Mouse (Mus musculus) liver, adult 2 months (tissue): ENCODE measurements around the gene Sec62. TPM values are rescaled to one million over a fixed set of nuclear protein-coding genes. Genes with fewer than 3 reads are reported as not detected.

Source experiments
- DNase-seq: peaks from one replicate; pipeline ENCODE4 v3.0.0-alpha.2; 2011; ENCODE audit warnings: low read depth, low spot score; ENCODE audit errors: extremely low read depth
- H3K27ac ChIP-seq: fragments of 200-500 bp; replicated peaks from 2 replicates; pipeline ENCODE4 v1.5.1; 2012; ENCODE audit warnings: low read depth, mild to moderate bottlenecking, control low read depth, inconsistent platforms, low read length; ENCODE audit not compliant: insufficient read depth
- H3K27me3 ChIP-seq: fragments of 200-500 bp; 2 replicates; pipeline ENCODE4 v1.6.1; 2012; ENCODE audit warnings: mild to moderate bottlenecking, moderate library complexity, low read length, inconsistent platforms; ENCODE audit not compliant: control insufficient read depth, insufficient read depth
- H3K36me3 ChIP-seq: fragments of 200-500 bp; 2 replicates; pipeline ENCODE4 v1.6.1; 2012; ENCODE audit warnings: low read length, inconsistent platforms; ENCODE audit not compliant: control insufficient read depth, insufficient read depth
- H3K4me1 ChIP-seq: fragments of 200-500 bp; 2 replicates; pipeline ENCODE4 v1.6.1; 2011; ENCODE audit warnings: low read length; ENCODE audit not compliant: control insufficient read depth, insufficient read depth
- H3K4me3 ChIP-seq: fragments of 200-500 bp; 2 replicates; pipeline ENCODE4 v1.5.1; 2011; ENCODE audit warnings: low read depth, mild to moderate bottlenecking, control low read depth, low read length, moderate library complexity; ENCODE audit not compliant: insufficient read depth
- H3K79me2 ChIP-seq: fragments of 200-500 bp; 2 replicates; pipeline ENCODE4 v1.6.1; 2012; ENCODE audit warnings: inconsistent platforms, mild to moderate bottlenecking, low read length, moderate library complexity; ENCODE audit not compliant: control insufficient read depth, insufficient read depth
- H3K9ac ChIP-seq: fragments of 200-500 bp; 2 replicates; pipeline ENCODE4 v1.6.1; 2012; ENCODE audit warnings: low read depth, mild to moderate bottlenecking, control low read depth, inconsistent platforms, low read length
- CTCF ChIP-seq: fragments of 200-500 bp; IDR thresholded peaks from 2 replicates; pipeline ENCODE4 v1.5.1; 2011; ENCODE audit warnings: low read depth, low read length, control low read depth
- POLR2A ChIP-seq: fragments of 200-500 bp; IDR thresholded peaks from 2 replicates; pipeline ENCODE4 v1.6.1; 2011; ENCODE audit warnings: low read length, control low read depth; ENCODE audit not compliant: insufficient read depth; ENCODE audit errors: extremely low read depth
- WGBS: fragments of 180-500 bp; shearing (Covaris S2); methylation state at CpG from one replicate; pipeline ENCODE4 v1.1.7; 2018; 5-methylcytosine and 5-hydroxymethylcytosine counted together
- polyA plus RNA-seq: library from polyadenylated mRNA; depleted of rRNA; stranded (reverse); fragments of >200 nt; gene quantifications from 2 replicates; pipeline ENCODE4 v1.2.3, GENCODE M21; 2012; rRNA removed
- total RNA-seq: library from RNA; depleted of rRNA; stranded (reverse); fragments of >200 nt; gene quantifications from 2 replicates; pipeline ENCODE4 v1.2.3, GENCODE M21; 2014; rRNA removed

Sec62 gene
- total and polyA plus RNA-seq, 2 experiments = 16.3 to 77.5 TPM

DNA sequence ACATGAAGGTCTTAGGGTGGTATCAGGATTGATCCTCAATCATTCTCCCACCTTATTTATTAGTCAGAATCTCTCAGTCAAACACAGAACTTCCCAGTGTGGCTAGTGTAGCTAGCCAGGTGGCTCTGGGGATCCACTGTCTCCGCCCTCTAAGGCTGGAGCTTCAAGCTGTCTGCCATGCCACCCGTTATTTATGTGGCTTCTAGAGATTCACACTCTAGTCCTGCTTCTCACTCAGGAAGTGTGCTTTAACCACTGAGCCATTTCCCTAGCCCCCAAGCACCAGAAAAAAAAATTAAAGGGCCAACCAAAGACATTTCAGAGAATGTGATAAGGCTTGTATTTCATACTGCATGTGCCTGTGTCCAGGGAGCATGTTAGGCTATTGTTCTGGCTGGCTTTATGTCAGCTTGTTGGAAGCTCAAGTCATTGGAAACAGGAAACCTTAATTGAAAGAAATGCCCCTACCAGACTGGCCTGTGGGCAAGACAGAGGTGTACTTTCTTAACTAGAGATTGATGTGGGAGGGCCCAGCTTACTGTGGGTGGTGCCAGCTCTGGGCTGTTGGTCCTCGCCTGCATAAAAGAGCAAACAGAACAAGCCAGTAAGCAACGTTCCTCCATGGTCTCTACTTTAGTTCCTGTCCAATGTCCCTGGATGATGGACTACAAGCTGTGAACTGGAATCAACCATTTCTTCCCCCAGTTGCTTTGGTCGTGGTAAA, 71.2 kb downstream of the Sec62 start:
- TF ChIP-seq CTCF (no peak), POLR2A (no peak)
- no peaks in the 10 kb centered on the region; the same call in 1 of the 2 replicates for H3K27me3 ChIP-seq
- H3K9ac ChIP-seq = no peak overlapping the region
- H3K4me1 ChIP-seq = no peaks in the 10 kb centered on the region; the same call in none of the 2 replicates
- H3K4me3 ChIP-seq = no peak overlapping the region
- 71% methylated on average over 5 of the region's 5 CpGs for WGBS
- H3K36me3 ChIP-seq = no peaks in the 10 kb centered on the region
- no peak overlapping the region; the same call in 1 of the 2 replicates for H3K27ac ChIP-seq
- no peaks in the 10 kb centered on the region for H3K79me2 ChIP-seq
- DNase-seq = no peak

DNA sequence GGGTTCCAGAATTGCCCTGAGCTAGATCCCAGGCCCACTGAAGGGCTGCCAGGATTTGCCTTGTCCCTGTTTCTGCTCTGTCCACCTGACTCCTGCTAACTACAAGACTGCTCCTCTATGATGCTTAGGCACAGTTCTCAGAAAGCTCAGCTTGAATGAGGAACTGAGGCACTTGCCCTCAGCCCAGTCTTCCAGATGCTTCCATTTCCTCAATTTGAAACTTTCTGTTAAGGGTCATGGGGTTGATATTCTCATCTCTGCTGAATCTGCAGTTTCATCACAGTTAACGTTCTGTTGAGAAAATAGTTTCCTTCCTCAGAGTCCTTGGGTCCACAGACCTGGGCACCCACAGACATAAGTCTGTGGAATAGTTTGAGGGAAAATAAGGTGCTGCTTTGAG, 72.0 kb downstream of the Sec62 start:
- no peaks in the 10 kb centered on the region for H3K79me2 ChIP-seq
- H3K36me3 ChIP-seq = no peaks in the 10 kb centered on the region
- no peak overlapping the region for H3K4me3 ChIP-seq
- 67% methylated on average over 1 of the region's 1 CpGs for WGBS
- H3K9ac ChIP-seq = no peak overlapping the region
- no peak for TF ChIP-seq POLR2A
- no peak for TF ChIP-seq CTCF
- H3K4me1 ChIP-seq = no peaks in the 10 kb centered on the region; the same call in none of the 2 replicates
- H3K27ac ChIP-seq = peak overlapping the region; percentile 67
- H3K27me3 ChIP-seq = no peaks in the 10 kb centered on the region; the same call in 1 of the 2 replicates
- DNase-seq = peak; percentile 47

DNA sequence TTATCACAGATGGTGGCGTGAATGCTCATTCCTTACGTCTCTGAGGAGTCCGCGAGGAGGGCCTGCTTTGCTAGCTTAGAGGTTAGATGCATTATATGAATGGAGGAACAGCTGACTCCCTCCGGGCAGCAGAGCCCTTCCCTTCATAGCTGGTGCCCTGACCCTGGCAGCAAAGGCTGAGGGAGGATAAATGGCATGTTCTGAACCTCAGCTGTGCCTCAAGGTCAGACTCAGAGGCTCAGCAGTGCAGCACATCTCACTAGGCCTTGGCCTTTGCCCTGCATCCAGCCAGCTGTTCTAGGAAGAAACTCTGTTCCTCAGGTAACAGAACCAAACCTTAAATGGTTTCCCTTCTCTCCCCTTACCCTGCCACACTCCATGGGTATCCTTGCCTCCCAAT, 75.5 kb downstream of the Sec62 start:
- WGBS = 91% methylated on average over 5 of the region's 5 CpGs
- no peak for DNase-seq
- H3K27ac ChIP-seq = no peak overlapping the region

DNA sequence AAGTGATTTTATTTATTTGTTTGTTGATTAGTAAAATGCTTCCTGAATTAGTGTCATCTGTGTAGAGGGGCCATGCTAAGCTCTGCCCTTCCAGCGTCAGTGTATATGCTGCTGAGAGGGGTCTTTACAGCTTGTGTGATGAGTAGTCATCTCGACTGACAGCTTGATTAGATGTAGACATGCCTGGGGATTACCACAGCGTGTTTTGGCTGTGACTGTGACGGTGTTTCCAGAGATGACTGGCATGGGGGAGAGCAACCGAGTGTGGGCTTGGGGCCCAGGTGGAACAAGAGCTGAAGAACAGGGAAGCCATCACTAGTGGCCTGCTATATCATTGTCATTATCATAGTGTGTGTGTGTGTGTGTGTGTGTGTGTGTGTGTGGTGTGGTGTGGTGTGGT, 76.0 kb downstream of the Sec62 start:
- Histone ChIP-seq H3K9ac (no peak overlapping the region), H3K79me2 (no peaks in the 10 kb centered on the region), H3K27ac (no peak overlapping the region), H3K36me3 (no peaks in the 10 kb centered on the region), H3K4me1 (no peaks in the 10 kb centered on the region; the same call in none of the 2 replicates), H3K27me3 (no peaks in the 10 kb centered on the region; the same call in 1 of the 2 replicates), H3K4me3 (no peak overlapping the region)
- TF ChIP-seq CTCF = no peak
- no peak for TF ChIP-seq POLR2A
- no peak for DNase-seq
- 94% methylated on average over 5 of the region's 5 CpGs for WGBS

More for the DNA sequence above, 75.5 kb downstream of the Sec62 start:
- H3K36me3 ChIP-seq = no peaks in the 10 kb centered on the region
- H3K27me3 ChIP-seq = no peaks in the 10 kb centered on the region; the same call in 1 of the 2 replicates
- TF ChIP-seq CTCF (no peak), POLR2A (no peak)
- H3K79me2 ChIP-seq = no peaks in the 10 kb centered on the region
- no peak overlapping the region for H3K4me3 ChIP-seq
- no peaks in the 10 kb centered on the region; the same call in none of the 2 replicates for H3K4me1 ChIP-seq
- H3K9ac ChIP-seq = no peak overlapping the region

DNA sequence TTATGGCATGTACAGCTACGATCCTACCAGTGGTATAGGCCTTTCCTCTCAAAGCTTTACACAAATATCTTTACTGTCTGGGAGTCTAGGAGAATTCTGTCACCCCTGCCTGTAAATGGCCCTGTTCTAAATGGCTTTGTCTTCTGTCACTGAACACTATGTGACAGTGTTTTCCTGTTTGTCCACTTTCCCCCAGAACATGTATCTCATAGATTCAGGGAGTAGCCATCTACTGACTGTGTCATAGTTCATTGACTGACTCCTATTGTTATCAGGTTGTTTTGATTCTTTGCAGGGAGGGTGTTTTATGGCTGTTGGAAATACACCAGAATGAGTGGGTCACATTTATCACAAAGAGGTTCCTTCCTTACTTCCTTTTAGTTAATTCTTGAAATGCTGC, 77.3 kb downstream of the Sec62 start:
- TF ChIP-seq POLR2A (no peak), CTCF (no peak)
- Histone ChIP-seq H3K27ac (no peak overlapping the region), H3K9ac (no peak overlapping the region), H3K27me3 (no peaks in the 10 kb centered on the region), H3K79me2 (no peaks in the 10 kb centered on the region), H3K4me1 (no peaks in the 10 kb centered on the region), H3K36me3 (no peaks in the 10 kb centered on the region), H3K4me3 (no peak overlapping the region)
- DNase-seq = no peak
- WGBS = 86% methylated on average over 1 of the region's 1 CpGs

Other genes with a start within 250 kb of the Sec62 start
- 1.4 and 3.0 TPM in 2 replicates for gene Mecom, start 244.9 kb upstream of the Sec62 start, total RNA-seq
- 0.26 and 0.39 TPM in 2 replicates for gene Mecom, start 244.9 kb upstream of the Sec62 start, polyA plus RNA-seq
- 0.07 TPM in 1 of 2 replicates, not detected in the other for gene Actrt3, start 192.9 kb upstream of the Sec62 start, total RNA-seq
- gene Actrt3, start 192.9 kb upstream of the Sec62 start, polyA plus RNA-seq = 0.04 TPM in 1 of 2 replicates, not detected in the other
- 8.8 and 10.5 TPM in 2 replicates for gene Mynn, start 190.8 kb upstream of the Sec62 start, total RNA-seq
- gene Mynn, start 190.8 kb upstream of the Sec62 start, polyA plus RNA-seq = 3.3 and 5.1 TPM in 2 replicates
- gene Lrriq4, start 148.4 kb upstream of the Sec62 start, total RNA-seq = not detected in 2 replicates
- gene Lrriq4, start 148.4 kb upstream of the Sec62 start, polyA plus RNA-seq = not detected in 2 replicates
- 0.09 TPM in 1 of 2 replicates, not detected in the other for gene Lrrc34, start 145.0 kb upstream of the Sec62 start, total RNA-seq
- gene Lrrc34, start 145.0 kb upstream of the Sec62 start, polyA plus RNA-seq = not detected in 2 replicates
- gene Lrrc31, start 93.0 kb upstream of the Sec62 start, total RNA-seq = not detected in 2 replicates
- gene Lrrc31, start 93.0 kb upstream of the Sec62 start, polyA plus RNA-seq = not detected in 2 replicates
- gene Samd7, start 46.6 kb upstream of the Sec62 start, total RNA-seq = not detected in 2 replicates
- not detected in 2 replicates for gene Samd7, start 46.6 kb upstream of the Sec62 start, polyA plus RNA-seq
- 0.83 and 2.5 TPM in 2 replicates for gene Gpr160, start 63.1 kb downstream of the Sec62 start, total RNA-seq
- 0.40 and 0.61 TPM in 2 replicates for gene Gpr160, start 63.1 kb downstream of the Sec62 start, polyA plus RNA-seq
- gene Phc3, start 176.5 kb downstream of the Sec62 start, total RNA-seq = 13.3 and 14.3 TPM in 2 replicates
- gene Phc3, start 176.5 kb downstream of the Sec62 start, polyA plus RNA-seq = 6.7 and 9.8 TPM in 2 replicates
- gene Prkci, start 202.9 kb downstream of the Sec62 start, total RNA-seq = 11.3 and 11.6 TPM in 2 replicates
- 4.4 and 4.9 TPM in 2 replicates for gene Prkci, start 202.9 kb downstream of the Sec62 start, polyA plus RNA-seq